Mouse (Mus musculus) bone marrow macrophage, adult 2 months (primary cell): Measurements from ENCODE around the gene Cpne8. TPM values are rescaled to one million over a fixed set of nuclear protein-coding genes. Genes with fewer than 3 reads are reported as not detected.

ENCODE experiments used
- H3K27ac ChIP-seq: 2 replicates; pipeline ENCODE4 v1.5.1; 2012; ENCODE audit warnings: low read depth, low read length; ENCODE audit not compliant: insufficient read depth
- H3K4me1 ChIP-seq: 2 replicates; pipeline ENCODE4 v1.6.1; 2012; ENCODE audit warnings: low read length; ENCODE audit not compliant: control insufficient read depth, insufficient read depth
- H3K4me3 ChIP-seq: 2 replicates; pipeline ENCODE4 v1.5.1; 2012; ENCODE audit warnings: mild to moderate bottlenecking, low read length, moderate library complexity; ENCODE audit not compliant: insufficient read depth
- CTCF ChIP-seq: IDR thresholded peaks from 2 replicates; pipeline ENCODE4 v1.5.1; 2012; ENCODE audit warnings: low read depth, mild to moderate bottlenecking, low read length, moderate library complexity
- POLR2A ChIP-seq: IDR thresholded peaks from 2 replicates; pipeline ENCODE4 v1.6.1; 2012; ENCODE audit warnings: mild to moderate bottlenecking, low read depth, low read length, borderline replicate concordance
- polyA plus RNA-seq: library from polyadenylated mRNA; stranded (reverse); fragments of >200 nt; gene quantifications from 2 replicates; pipeline ENCODE4 v1.2.4, GENCODE M21; 2012; ENCODE audit not compliant: missing spikeins, insufficient read depth, insufficient read length

Cpne8 gene
- polyA plus RNA-seq, 1 experiment = not detected

- Histone ChIP-seq H3K4me3 (no peak overlapping the region), H3K27ac (no peak overlapping the region), H3K4me1 (no peaks in the 10 kb centered on the region)
- TF ChIP-seq CTCF (no peak), POLR2A (no peak)
These were observed 110.0 kb downstream of the Cpne8 start for GRCm38 (mm10) chr15:90569246-90569645.

- no peak for TF ChIP-seq POLR2A
- TF ChIP-seq CTCF = no peak
- no peak overlapping the region for H3K27ac ChIP-seq
- H3K4me1 ChIP-seq = no peaks in the 10 kb centered on the region
- no peak overlapping the region for H3K4me3 ChIP-seq
These were observed 111.2 kb downstream of the Cpne8 start for GRCm38 (mm10) chr15:90568050-90568449.

GRCm38 (mm10) chr15:90563996-90564395 is 115.2 kb downstream of the Cpne8 start:
- Histone ChIP-seq H3K4me3 (no peak overlapping the region), H3K4me1 (no peaks in the 10 kb centered on the region), H3K27ac (no peak overlapping the region)
- TF ChIP-seq POLR2A = no peak
- TF ChIP-seq CTCF = no peak

GRCm38 (mm10) chr15:90561613-90562012 is 117.6 kb downstream of the Cpne8 start:
- H3K4me1 ChIP-seq = no peaks in the 10 kb centered on the region
- no peak overlapping the region for H3K4me3 ChIP-seq
- no peak for TF ChIP-seq CTCF
- TF ChIP-seq POLR2A = no peak
- H3K27ac ChIP-seq = no peak overlapping the region

GRCm38 (mm10) chr15:90548589-90548988 is 130.6 kb downstream of the Cpne8 start:
- TF ChIP-seq CTCF = no peak
- no peak for TF ChIP-seq POLR2A
- Histone ChIP-seq H3K4me3 (no peak overlapping the region), H3K27ac (no peak overlapping the region), H3K4me1 (no peaks in the 10 kb centered on the region)

- no peak for TF ChIP-seq POLR2A
- TF ChIP-seq CTCF = no peak
- no peaks in the 10 kb centered on the region for H3K4me1 ChIP-seq
- H3K4me3 ChIP-seq = no peak overlapping the region
- no peak overlapping the region for H3K27ac ChIP-seq
These were observed 135.8 kb downstream of the Cpne8 start for GRCm38 (mm10) chr15:90543447-90543846.

- TF ChIP-seq CTCF (no peak), POLR2A (no peak)
- no peaks in the 10 kb centered on the region for H3K4me1 ChIP-seq
- H3K27ac ChIP-seq = no peak overlapping the region
- no peak overlapping the region for H3K4me3 ChIP-seq
These were observed 137.1 kb downstream of the Cpne8 start for GRCm38 (mm10) chr15:90542126-90542525.

- no peak overlapping the region for H3K4me3 ChIP-seq
- TF ChIP-seq POLR2A = no peak
- TF ChIP-seq CTCF = no peak
- no peak overlapping the region for H3K27ac ChIP-seq
- no peaks in the 10 kb centered on the region for H3K4me1 ChIP-seq
These were observed 142.7 kb downstream of the Cpne8 start for GRCm38 (mm10) chr15:90536311-90537202.

GRCm38 (mm10) chr15:90535730-90536129 is 143.5 kb downstream of the Cpne8 start:
- TF ChIP-seq CTCF (no peak), POLR2A (no peak)
- H3K27ac ChIP-seq = no peak overlapping the region
- no peaks in the 10 kb centered on the region for H3K4me1 ChIP-seq
- H3K4me3 ChIP-seq = no peak overlapping the region

GRCm38 (mm10) chr15:90512769-90513168 is 166.5 kb downstream of the Cpne8 start:
- H3K4me3 ChIP-seq = no peak overlapping the region
- no peak overlapping the region for H3K27ac ChIP-seq
- TF ChIP-seq CTCF (no peak), POLR2A (no peak)
- no peaks in the 10 kb centered on the region for H3K4me1 ChIP-seq
